Mouse (Mus musculus) olfactory bulb, adult 2 months (tissue): ENCODE data around the gene Igsf6.

Source experiments
- CTCF ChIP-seq: fragments of 200-500 bp; IDR thresholded peaks from 2 replicates; pipeline ENCODE4 v1.5.1; 2012; ENCODE audit warnings: low read depth, mild to moderate bottlenecking, low read length, moderate library complexity; ENCODE audit not compliant: insufficient read depth
- POLR2A ChIP-seq: fragments of 200-500 bp; IDR thresholded peaks from 2 replicates; pipeline ENCODE4 v1.6.1; 2012; ENCODE audit warnings: mild to moderate bottlenecking, low read depth, low read length, moderate library complexity; ENCODE audit not compliant: insufficient read depth

GRCm38 (mm10) chr7:121047624-121048023, 26.7 kb downstream of the Igsf6 start:
- TF ChIP-seq CTCF (no peak), POLR2A (no peak)
